Mouse (Mus musculus) retina, adult 2 months (tissue): Measurements from ENCODE around the gene Flnb.

Experiments used
- DNase-seq: peaks from one replicate; pipeline ENCODE4 v3.0.0-alpha.2; 2012; ENCODE audit warnings: low read depth, low spot score

Gene Flnb

GRCm38 (mm10) chr14:7992158-7992557 is 174.4 kb downstream of the Flnb start:
- no peak for DNase-seq

GRCm38 (mm10) chr14:7994271-7994767 is 176.6 kb downstream of the Flnb start, which contains the start of gene Dnase1l3:
TSS of gene Dnase1l3 (minus strand) at chr14:7994573.
- no peak for DNase-seq

GRCm38 (mm10) chr14:7997255-7997696 is 179.5 kb downstream of the Flnb start:
- DNase-seq: peak; percentile 71

GRCm38 (mm10) chr14:7999030-7999429 is 181.3 kb downstream of the Flnb start:
- no peak for DNase-seq

GRCm38 (mm10) chr14:7999435-7999834 is 181.7 kb downstream of the Flnb start:
- DNase-seq: no peak

- DNase-seq: no peak
These were observed 182.5 kb downstream of the Flnb start for GRCm38 (mm10) chr14:8000247-8000646.
